Mouse (Mus musculus): ENCODE measurements around the gene Iqcf4. TPM values are rescaled to one million over a fixed set of nuclear protein-coding genes. Genes with fewer than 3 reads are reported as not detected.
A peak's percentile ranks its signal among the peaks of the same experiment; 100 is the strongest.
"Not testable (repeated sequence)": the region's sequence is repeated elsewhere in the genome, so short reads cannot be mapped to it uniquely, and the experiment has no call there.

Gene Iqcf4
- polyA plus RNA-seq, 1 experiment from 2014 or later: not detected

DNA sequence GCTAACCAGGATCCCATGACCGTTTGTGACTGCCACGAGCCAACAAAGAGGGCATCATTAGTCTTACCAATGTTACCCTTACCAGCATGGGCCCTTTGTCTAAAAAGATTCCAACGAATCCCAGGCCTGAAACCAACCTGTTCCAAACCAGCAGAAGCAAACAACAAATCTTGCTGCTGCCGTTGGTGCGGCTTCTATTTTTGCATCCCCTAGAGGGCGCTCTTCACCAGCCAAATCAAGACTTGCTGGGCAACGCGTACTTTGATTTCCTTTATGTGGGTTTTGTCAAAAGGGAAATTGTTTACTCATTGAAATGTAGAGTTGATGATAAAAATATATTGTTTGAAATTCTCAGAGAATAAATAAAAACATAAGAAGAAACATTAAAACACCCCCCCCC is 29.8 kb upstream of the Iqcf4 start:
- H3K4me2 ChIP-seq (replicated peaks; ENCODE audit: low read depth): no peak overlapping the region
- no peak overlapping the region for H3K9ac ChIP-seq (ENCODE audit: low read length)
- 23% methylated on average over 8 of the region's 8 CpGs for WGBS
- H3K4me3 ChIP-seq (ENCODE audit: low read depth, low read length): no peak overlapping the region
- no peak for ATAC-seq (ENCODE audit: low FRiP score, low TSS enrichment)
- H3K9me3 ChIP-seq (ENCODE audit: control insufficient read depth, low read length): no peaks in the 10 kb centered on the region
- peak; percentile 57 for DNase-seq (ENCODE audit: low spot score)
- H3K4me1 ChIP-seq (replicated peaks; ENCODE audit: control insufficient read depth, insufficient read depth): no peaks in the 10 kb centered on the region
- no peaks in the 10 kb centered on the region for H3K36me3 ChIP-seq (ENCODE audit: control insufficient read depth, insufficient read depth, low read length)
- H3K27me3 ChIP-seq (ENCODE audit: control insufficient read depth, insufficient read depth, low read length): no peaks in the 10 kb centered on the region
- H3K27ac ChIP-seq (replicated peaks): no peak overlapping the region
- peak; percentile 80 for TF ChIP-seq CTCF (IDR thresholded peaks at IDR 0.05; ENCODE audit: low read depth)
- no peak for TF ChIP-seq EP300 (optimal IDR thresholded peaks at IDR 0.05)

DNA sequence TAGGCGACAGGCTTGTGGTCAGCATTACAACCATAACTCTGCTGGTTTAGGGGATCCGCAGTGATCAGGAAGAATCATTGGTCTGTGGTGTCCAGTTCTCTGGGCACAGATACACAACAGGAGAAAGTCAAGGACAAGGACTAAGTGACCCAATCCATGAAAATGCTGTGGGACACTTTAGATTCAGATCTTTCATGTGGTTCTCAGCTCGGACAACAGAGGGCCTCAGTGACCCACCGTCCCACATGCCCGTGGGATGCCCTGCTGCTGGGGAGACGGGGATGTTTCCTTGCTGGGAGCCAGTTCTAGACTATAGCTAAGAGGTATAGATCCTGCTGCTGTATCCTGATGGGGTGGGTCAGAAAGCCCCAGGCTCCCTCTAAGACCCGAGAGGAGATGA is 27.7 kb upstream of the Iqcf4 start:
- Histone ChIP-seq H3K4me1 (replicated peaks; ENCODE audit: control insufficient read depth, insufficient read depth) (no peaks in the 10 kb centered on the region), H3K4me2 (replicated peaks; ENCODE audit: low read depth) (no peak overlapping the region), H3K27ac (replicated peaks) (no peak overlapping the region), H3K36me3 (ENCODE audit: control insufficient read depth, insufficient read depth, low read length) (no peaks in the 10 kb centered on the region), H3K27me3 (ENCODE audit: control insufficient read depth, insufficient read depth, low read length) (no peaks in the 10 kb centered on the region), H3K4me3 (ENCODE audit: low read depth, low read length) (no peak overlapping the region), H3K9ac (ENCODE audit: low read length) (no peak overlapping the region), H3K9me3 (ENCODE audit: control insufficient read depth, low read length) (no peaks in the 10 kb centered on the region)
- ATAC-seq (ENCODE audit: low FRiP score, low TSS enrichment) (no peak), DNase-seq (ENCODE audit: low spot score) (no peak)
- 40% methylated on average over 7 of the region's 7 CpGs for WGBS
- TF ChIP-seq EP300 (optimal IDR thresholded peaks at IDR 0.05) (no peak), CTCF (IDR thresholded peaks at IDR 0.05; ENCODE audit: low read depth) (peak; percentile 11; the same call in 1 of the 2 replicates)

DNA sequence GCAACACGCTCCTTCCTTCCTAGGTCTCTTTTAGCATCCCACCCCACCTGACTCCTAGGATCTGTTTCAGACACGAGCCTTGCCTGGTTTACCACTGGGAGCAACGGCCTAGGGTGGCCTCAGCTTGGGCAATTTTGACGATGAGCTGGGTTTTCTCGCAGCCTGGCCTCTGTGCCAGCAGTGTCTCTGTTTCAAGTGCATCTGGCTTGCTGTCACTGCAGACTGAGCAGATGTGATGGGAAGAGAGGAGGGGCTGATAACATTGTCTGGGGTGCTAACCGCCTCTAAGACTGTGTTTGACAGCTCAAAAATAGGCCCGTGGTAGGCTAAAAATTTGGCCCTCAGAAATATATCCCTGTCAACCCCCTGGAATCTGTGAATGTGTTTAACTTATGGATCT is 25.0 kb upstream of the Iqcf4 start:
- TF ChIP-seq EP300 (optimal IDR thresholded peaks at IDR 0.05) (no peak), CTCF (IDR thresholded peaks at IDR 0.05; ENCODE audit: low read depth) (no peak)
- H3K27me3 ChIP-seq (ENCODE audit: control insufficient read depth, insufficient read depth, low read length): no peaks in the 10 kb centered on the region
- ATAC-seq (ENCODE audit: low FRiP score, low TSS enrichment) (no peak), DNase-seq (ENCODE audit: low spot score) (no peak)
- WGBS: 64% methylated on average over 7 of the region's 7 CpGs
- no peak overlapping the region for H3K4me2 ChIP-seq (replicated peaks; ENCODE audit: low read depth)
- no peak overlapping the region for H3K9ac ChIP-seq (ENCODE audit: low read length)
- H3K36me3 ChIP-seq (ENCODE audit: control insufficient read depth, insufficient read depth, low read length): no peaks in the 10 kb centered on the region
- H3K27ac ChIP-seq (replicated peaks): no peak overlapping the region
- no peaks in the 10 kb centered on the region for H3K9me3 ChIP-seq (ENCODE audit: control insufficient read depth, low read length)
- H3K4me3 ChIP-seq (ENCODE audit: low read depth, low read length): no peak overlapping the region
- no peaks in the 10 kb centered on the region for H3K4me1 ChIP-seq (replicated peaks; ENCODE audit: control insufficient read depth, insufficient read depth)

DNA sequence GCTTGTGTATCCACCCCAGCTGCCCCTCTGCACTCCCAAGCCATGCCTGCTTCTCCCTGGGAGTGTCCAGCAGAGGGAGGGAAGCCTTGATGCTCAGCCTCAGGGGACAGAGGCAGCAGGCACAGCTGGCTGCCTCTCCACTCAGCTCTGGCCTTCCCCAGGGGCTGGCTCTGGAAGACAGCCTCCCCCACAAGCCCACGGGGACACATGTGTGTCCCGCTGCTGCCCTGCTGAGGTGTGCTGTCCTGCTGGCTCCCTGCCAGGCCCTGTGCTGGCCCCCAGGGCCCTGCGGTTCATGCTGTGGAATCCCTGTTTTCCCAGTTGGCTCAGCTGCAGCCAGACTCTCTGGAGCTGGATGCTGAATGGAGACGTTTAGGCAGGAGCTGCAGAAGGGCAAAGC is 24.6 kb upstream of the Iqcf4 start:
- not testable (repeated sequence) for H3K4me1 ChIP-seq (replicated peaks; ENCODE audit: control insufficient read depth, insufficient read depth); H3K9me3 ChIP-seq (ENCODE audit: control insufficient read depth, low read length); H3K27ac ChIP-seq (replicated peaks); H3K27me3 ChIP-seq (ENCODE audit: control insufficient read depth, insufficient read depth, low read length); H3K36me3 ChIP-seq (ENCODE audit: control insufficient read depth, insufficient read depth, low read length); H3K4me2 ChIP-seq (replicated peaks; ENCODE audit: low read depth); H3K4me3 ChIP-seq (ENCODE audit: low read depth, low read length); ATAC-seq (ENCODE audit: low FRiP score, low TSS enrichment); H3K9ac ChIP-seq (ENCODE audit: low read length); DNase-seq (ENCODE audit: low spot score)
- 19% methylated on average over 4 of the region's 4 CpGs for WGBS

DNA sequence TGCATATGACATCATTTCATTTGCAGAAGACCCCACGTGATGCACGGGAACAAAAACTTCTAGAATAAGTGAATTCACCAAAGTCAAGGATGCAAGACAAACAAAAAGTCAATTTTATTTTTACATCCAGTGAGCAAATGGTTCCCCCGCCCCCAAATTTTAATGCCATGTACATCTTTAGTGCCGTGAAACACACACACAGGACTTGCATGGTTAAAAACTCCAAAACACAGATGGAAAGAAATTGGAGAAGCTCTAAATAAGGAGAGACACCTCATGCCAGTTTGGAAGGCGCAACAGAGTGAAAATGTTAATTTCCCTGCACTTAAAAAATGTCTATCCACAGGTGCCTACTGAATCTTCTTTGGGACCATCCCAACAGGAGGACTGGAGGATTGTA is 21.4 kb upstream of the Iqcf4 start:
- no peak overlapping the region for H3K9ac ChIP-seq (ENCODE audit: low read length)
- no peaks in the 10 kb centered on the region for H3K27me3 ChIP-seq (ENCODE audit: control insufficient read depth, insufficient read depth, low read length)
- H3K36me3 ChIP-seq (ENCODE audit: control insufficient read depth, insufficient read depth, low read length): no peaks in the 10 kb centered on the region
- no peaks in the 10 kb centered on the region for H3K4me1 ChIP-seq (replicated peaks; ENCODE audit: control insufficient read depth, insufficient read depth)
- H3K9me3 ChIP-seq (ENCODE audit: control insufficient read depth, low read length): no peaks in the 10 kb centered on the region
- 90% methylated on average over 5 of the region's 5 CpGs for WGBS
- ATAC-seq (ENCODE audit: low FRiP score, low TSS enrichment) (no peak), DNase-seq (ENCODE audit: low spot score) (no peak)
- H3K27ac ChIP-seq (replicated peaks): no peak overlapping the region
- H3K4me2 ChIP-seq (replicated peaks; ENCODE audit: low read depth): no peak overlapping the region
- TF ChIP-seq CTCF (IDR thresholded peaks at IDR 0.05; ENCODE audit: low read depth) (no peak), EP300 (optimal IDR thresholded peaks at IDR 0.05) (no peak)
- H3K4me3 ChIP-seq (ENCODE audit: low read depth, low read length): no peak overlapping the region

DNA sequence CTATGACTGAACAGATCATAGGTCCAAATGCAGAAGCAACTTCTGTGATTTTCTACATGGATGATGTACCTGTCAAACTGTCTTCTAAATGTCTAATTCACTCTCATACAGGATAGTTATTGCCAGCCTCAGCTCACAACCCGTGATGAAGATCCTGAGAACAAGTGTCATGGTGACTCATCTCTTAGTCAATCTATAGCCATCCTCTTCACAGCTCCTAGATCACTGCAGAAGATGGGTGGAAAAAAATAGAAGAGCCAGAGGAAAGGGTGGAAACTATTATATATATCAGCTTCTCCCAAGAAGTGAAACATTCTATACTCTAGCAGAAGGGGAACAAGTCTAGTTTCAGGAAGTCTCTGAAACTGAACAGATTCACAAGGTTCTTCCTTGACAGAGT is 11.8 kb upstream of the Iqcf4 start:
- Histone ChIP-seq H3K27me3 (ENCODE audit: control insufficient read depth, insufficient read depth, low read length) (no peaks in the 10 kb centered on the region), H3K36me3 (ENCODE audit: control insufficient read depth, insufficient read depth, low read length) (no peaks in the 10 kb centered on the region), H3K9me3 (ENCODE audit: control insufficient read depth, low read length) (no peaks in the 10 kb centered on the region), H3K4me2 (replicated peaks; ENCODE audit: low read depth) (no peak overlapping the region), H3K4me1 (replicated peaks; ENCODE audit: control insufficient read depth, insufficient read depth) (no peaks in the 10 kb centered on the region), H3K27ac (replicated peaks) (no peak overlapping the region), H3K4me3 (ENCODE audit: low read depth, low read length) (no peak overlapping the region), H3K9ac (ENCODE audit: low read length) (no peak overlapping the region)
- ATAC-seq (ENCODE audit: low FRiP score, low TSS enrichment) (no peak), DNase-seq (ENCODE audit: low spot score) (no peak)
- no peak for TF ChIP-seq CTCF (IDR thresholded peaks at IDR 0.05; ENCODE audit: low read depth)
- no peak for TF ChIP-seq EP300 (optimal IDR thresholded peaks at IDR 0.05)
- WGBS: 56% methylated on average over 1 of the region's 1 CpGs
